12 mouse cellular contexts compared by ENCODE assay signal in genomic region chr7:87938265-87938664, GRCm38 (mm10).
DNase-seq lines count a peak whose midpoint lies in the region; ATAC-seq and TF ChIP-seq lines count a peak whose summit lies in the region.
"Had no signal": no experiment of that assay in that cellular context is flagged by ENCODE, and none has a peak within 500 bp of the region (broad histone marks: within the 10 kb centered on the region; RNA-seq: fewer than 3 reads in every experiment).

No protein-coding gene starts in this region.

- peak; percentile 62 for ATAC-seq in forebrain, postnatal 0 days
- peak; percentile 75 for ATAC-seq in midbrain, embryonic 15.5 days (replicated peaks)
- ATAC-seq: intestine, embryonic 16.5 days had no signal

- H3K4me3 ChIP-seq in layer of hippocampus, adult 2 months = no peak overlapping the region
- H3K4me3 ChIP-seq in forebrain, postnatal 0 days (ENCODE audit: low read depth, low read length) = no peak overlapping the region
- H3K4me3 ChIP-seq in midbrain, embryonic 15.5 days = no peak overlapping the region
- H3K4me3 ChIP-seq: heart, embryonic 12.5 days had no signal

- WGBS in forebrain, postnatal 0 days = 30% methylated on average over 5 of the region's 5 CpGs
- 25% methylated on average over 5 of the region's 5 CpGs for WGBS in midbrain, embryonic 15.5 days

- H3K27ac ChIP-seq in layer of hippocampus, adult 2 months = peak overlapping the region; percentile 70
- H3K27ac ChIP-seq in forebrain, postnatal 0 days (ENCODE audit: low read depth, low read length) = no peak overlapping the region
- H3K27ac ChIP-seq in midbrain, embryonic 15.5 days = 0 out of 2 replicates have a peak overlapping the region, but pooled peaks have one; percentile 34

- no peak overlapping the region for H3K4me2 ChIP-seq in forebrain, postnatal 0 days (ENCODE audit: low read depth)
- no peak overlapping the region for H3K4me2 ChIP-seq in midbrain, embryonic 15.5 days
- H3K4me2 ChIP-seq: heart, embryonic 12.5 days had no signal

- DNase-seq in layer of hippocampus, adult 2 months (ENCODE audit: low spot score in 2 of 2) = no peak
- DNase-seq in layer of hippocampus, adult 9-10 months (ENCODE audit: low spot score) = no peak
- peak; percentile 8 for DNase-seq in embryo, embryonic 10.5 days (ENCODE audit: low spot score)
- peak; percentile 43 for DNase-seq in forebrain, postnatal 0 days
- no peak for DNase-seq in adrenal gland, postnatal 14 days
- DNase-seq in cerebellum, adult 11-12 months = no peak
- DNase-seq in urinary bladder, postnatal 4 days (ENCODE audit: low spot score in 2 of 2) = no peak
- DNase-seq: adrenal gland, postnatal 10 days; cerebellum, adult 8-10 months had no signal

- TF ChIP-seq CTCF in layer of hippocampus, adult 2 months (conservative IDR thresholded peaks at IDR 0.05) = no peak
- TF ChIP-seq CTCF in forebrain, postnatal 0 days (IDR thresholded peaks at IDR 0.05; ENCODE audit: low read depth) = no peak

- no peaks in the 10 kb centered on the region for H3K9me3 ChIP-seq in forebrain, postnatal 0 days (ENCODE audit: low read length)
- no peaks in the 10 kb centered on the region for H3K9me3 ChIP-seq in midbrain, embryonic 15.5 days
- H3K9me3 ChIP-seq: heart, embryonic 12.5 days had no signal

- H3K27me3 ChIP-seq in forebrain, postnatal 0 days (ENCODE audit: insufficient read depth, low read length) = no peaks in the 10 kb centered on the region
- H3K27me3 ChIP-seq in midbrain, embryonic 15.5 days (replicated peaks) = no peaks in the 10 kb centered on the region
- H3K27me3 ChIP-seq: heart, embryonic 12.5 days had no signal

- no peaks in the 10 kb centered on the region for H3K4me1 ChIP-seq in forebrain, postnatal 0 days (ENCODE audit: insufficient read depth)
- peaks cover 3% of the 10 kb centered on the region; the same call in 1 of the 2 replicates for H3K4me1 ChIP-seq in midbrain, embryonic 15.5 days
- H3K4me1 ChIP-seq: heart, embryonic 12.5 days had no signal

- no peaks in the 10 kb centered on the region for H3K36me3 ChIP-seq in forebrain, postnatal 0 days (ENCODE audit: insufficient read depth)
- H3K36me3 ChIP-seq in midbrain, embryonic 15.5 days (replicated peaks) = no peaks in the 10 kb centered on the region
- H3K36me3 ChIP-seq: heart, embryonic 12.5 days had no signal

- H3K9ac ChIP-seq in forebrain, postnatal 0 days = no peak overlapping the region
- no peak overlapping the region for H3K9ac ChIP-seq in midbrain, embryonic 15.5 days
- H3K9ac ChIP-seq: heart, embryonic 12.5 days had no signal

Comparison
In these comparisons a context has a peak if more than half of its experiments do, and no peak if none do; other contexts are left out.
1. DNase-seq: peak in embryo, embryonic 10.5 days (single experiment) and forebrain, postnatal 0 days (single experiment); none in layer of hippocampus, adult 2 months (0 of 2), layer of hippocampus, adult 9-10 months (single experiment), adrenal gland, postnatal 14 days (single experiment), cerebellum, adult 11-12 months (single experiment) and urinary bladder, postnatal 4 days (0 of 2).